7 mouse cellular contexts compared by ENCODE assay signal in genomic region chr19:45560153-45560890, GRCm38 (mm10). TPM values are rescaled to one million over a fixed set of nuclear protein-coding genes. Genes with fewer than 3 reads are reported as not detected.
A peak's percentile ranks its signal among the peaks of the same experiment; 100 is the strongest.
DNase-seq lines count a peak whose midpoint lies in the region; ATAC-seq and TF ChIP-seq lines count a peak whose summit lies in the region.

Poll (minus strand) TSS chr19:45560531.
Gm17018 (plus strand) TSS chr19:45560615.

- under 1% methylated on average over 35 of the region's 35 CpGs for WGBS in intestine, postnatal 0 days
- under 1% methylated on average over 35 of the region's 35 CpGs for WGBS in limb, embryonic 10.5 days
- WGBS in midbrain, embryonic 12.5 days, result under 1% methylated on average over 35 of the region's 35 CpGs
- under 1% methylated on average over 35 of the region's 35 CpGs for WGBS in small intestine, adult 2 months

- H3K4me2 ChIP-seq in intestine, postnatal 0 days (replicated peaks; ENCODE audit: low read depth), result peak within 1 kb of the TSS; percentile 95
- peak within 1 kb of the TSS; percentile 99 for H3K4me2 ChIP-seq in midbrain, embryonic 12.5 days (replicated peaks)

- no peaks in the 10 kb centered on the region; the same call in 1 of the 2 replicates for H3K36me3 ChIP-seq in intestine, postnatal 0 days (ENCODE audit: control insufficient read depth, insufficient read depth)
- peaks cover 28% of the 10 kb centered on the region for H3K36me3 ChIP-seq in limb, embryonic 10.5 days
- peaks cover 23% of the 10 kb centered on the region for H3K36me3 ChIP-seq in midbrain, embryonic 12.5 days
- H3K36me3 ChIP-seq in small intestine, adult 2 months (ENCODE audit: control insufficient read depth, insufficient read depth, low read length), result peaks cover 3% of the 10 kb centered on the region; the same call in 1 of the 2 replicates

- H3K4me1 ChIP-seq in intestine, postnatal 0 days (replicated peaks; ENCODE audit: control insufficient read depth, insufficient read depth, low read length), result no peaks in the 10 kb centered on the region
- H3K4me1 ChIP-seq in limb, embryonic 10.5 days, result peaks cover 23% of the 10 kb centered on the region
- peaks cover 10% of the 10 kb centered on the region for H3K4me1 ChIP-seq in midbrain, embryonic 12.5 days
- H3K4me1 ChIP-seq in small intestine, adult 2 months (ENCODE audit: control insufficient read depth, insufficient read depth, insufficient read length, low read length), result peaks cover 3% of the 10 kb centered on the region

- peak; percentile 49 for TF ChIP-seq POLR2A in small intestine, adult 2 months (IDR thresholded peaks at IDR 0.05; ENCODE audit: low read depth, low read length)

- TF ChIP-seq CTCF in intestine, postnatal 0 days (IDR thresholded peaks at IDR 0.05; ENCODE audit: low read depth), result no peak
- TF ChIP-seq CTCF in small intestine, adult 2 months (IDR thresholded peaks at IDR 0.05; ENCODE audit: extremely low read depth, insufficient read length, insufficient replicate concordance, low read depth, low read length), result no peak

- H3K9ac ChIP-seq in intestine, postnatal 0 days (ENCODE audit: low read depth, low read length), result peak within 1 kb of the TSS; percentile 74
- peak within 1 kb of the TSS; percentile 84 for H3K9ac ChIP-seq in midbrain, embryonic 12.5 days (replicated peaks)

- H3K9me3 ChIP-seq in intestine, postnatal 0 days (ENCODE audit: control insufficient read depth), result no peaks in the 10 kb centered on the region
- H3K9me3 ChIP-seq in limb, embryonic 10.5 days (replicated peaks), result no peaks in the 10 kb centered on the region
- no peaks in the 10 kb centered on the region for H3K9me3 ChIP-seq in midbrain, embryonic 12.5 days

- H3K27me3 ChIP-seq in intestine, postnatal 0 days (replicated peaks; ENCODE audit: control insufficient read depth, insufficient read depth, low read length), result no peaks in the 10 kb centered on the region
- H3K27me3 ChIP-seq in limb, embryonic 10.5 days (ENCODE audit: low read depth, poor library complexity, severe bottlenecking), result no peaks in the 10 kb centered on the region
- H3K27me3 ChIP-seq in midbrain, embryonic 12.5 days, result peaks cover 40% of the 10 kb centered on the region
- H3K27me3 ChIP-seq in small intestine, adult 2 months (ENCODE audit: control insufficient read depth, insufficient read depth, low read length), result no peaks in the 10 kb centered on the region

- DNase-seq in adrenal gland, postnatal 10 days, result peak; percentile 91
- peak; percentile 87 for DNase-seq in embryo, embryonic 9.5 days (ENCODE audit: extremely low spot score)
- peak; percentile 64 to 88 for DNase-seq in gastrocnemius, postnatal 4 days (ENCODE audit: low spot score in 2 of 2)
- peak; percentile 93 for DNase-seq in limb, embryonic 10.5 days (ENCODE audit: low spot score)

- peak within 1 kb of the TSS; percentile 82 for H3K4me3 ChIP-seq in intestine, postnatal 0 days (ENCODE audit: low read depth, low read length)
- peak within 1 kb of the TSS; percentile 89 for H3K4me3 ChIP-seq in limb, embryonic 10.5 days
- peak within 1 kb of the TSS; percentile 62 for H3K4me3 ChIP-seq in midbrain, embryonic 12.5 days
- peak within 1 kb of the TSS; percentile 98 for H3K4me3 ChIP-seq in small intestine, adult 2 months (ENCODE audit: low read depth, low read length)

- peak; percentile 79 for ATAC-seq in intestine, postnatal 0 days
- peak; percentile 92 for ATAC-seq in midbrain, embryonic 12.5 days (ENCODE audit: low FRiP score, low read depth)

- H3K27ac ChIP-seq in intestine, postnatal 0 days (ENCODE audit: low read depth, low read length), result peak within 1 kb of the TSS; percentile 15; the same call in 1 of the 2 replicates
- H3K27ac ChIP-seq in limb, embryonic 10.5 days, result peak within 1 kb of the TSS; percentile 93
- peak within 1 kb of the TSS; percentile 65 for H3K27ac ChIP-seq in midbrain, embryonic 12.5 days (replicated peaks)
- no peak within 1 kb of the TSS for H3K27ac ChIP-seq in small intestine, adult 2 months (ENCODE audit: insufficient read depth, low read depth, low read length)

RNA-seq across cellular contexts. Expression of gene Poll, which starts in this region (rescaled TPM):
- total RNA-seq in adrenal gland, postnatal 10 days (2021), result 10 to 100 TPM in 1 of 2 experiments, 1 to 10 TPM in 1; 9.0 to 10.7 TPM
- 10 to 100 TPM in 1 of 2 experiments, 1 to 10 TPM in 1; 8.5 to 10.6 TPM for total RNA-seq in gastrocnemius, postnatal 4 days (2021)
- 5.8 and 6.0 TPM in 2 replicates for polyA plus RNA-seq in intestine, postnatal 0 days (2015; fragmentation: Nextera tagmentation; extraction: Ambion mirVana)
- polyA plus RNA-seq in limb, embryonic 10.5 days (2016; fragmentation: Nextera tagmentation; extraction: Ambion mirVana), result 22.6 and 25.9 TPM in 2 replicates
- polyA plus RNA-seq in midbrain, embryonic 12.5 days (2016; fragmentation: Nextera tagmentation; extraction: Ambion mirVana), result 15.9 and 17.0 TPM in 2 replicates
- 4.2 and 7.2 TPM in 2 replicates for polyA plus RNA-seq in small intestine, adult 2 months (2012; rRNA removed)

RNA-seq across cellular contexts. Expression of gene Gm17018, which starts in this region (rescaled TPM):
- 10 to 100 TPM; 21.0 to 22.5 TPM for total RNA-seq in adrenal gland, postnatal 10 days (2021)
- 10 to 100 TPM; 13.1 to 13.6 TPM for total RNA-seq in gastrocnemius, postnatal 4 days (2021)
- 24.7 and 27.1 TPM in 2 replicates for polyA plus RNA-seq in intestine, postnatal 0 days (2015; fragmentation: Nextera tagmentation; extraction: Ambion mirVana)
- 43.0 and 43.6 TPM in 2 replicates for polyA plus RNA-seq in limb, embryonic 10.5 days (2016; fragmentation: Nextera tagmentation; extraction: Ambion mirVana)
- polyA plus RNA-seq in midbrain, embryonic 12.5 days (2016; fragmentation: Nextera tagmentation; extraction: Ambion mirVana), result 41.4 and 41.9 TPM in 2 replicates
- 2.2 and 3.0 TPM in 2 replicates for polyA plus RNA-seq in small intestine, adult 2 months (2012; rRNA removed)
